Mouse (Mus musculus) forebrain, embryonic 10.5 days (tissue): ENCODE data around the gene Pecr. TPM values are rescaled to one million over a fixed set of nuclear protein-coding genes. Genes with fewer than 3 reads are reported as not detected.

ENCODE experiments used
- DNase-seq: peaks from one replicate; pipeline ENCODE4 v3.0.0-alpha.2; 2017; ENCODE audit warnings: low spot score; ENCODE audit errors: extremely low spot score
- H3K27ac ChIP-seq: fragments of 300-500 bp; sonication (generic); 2 replicates; pipeline ENCODE4 v1.5.1; 2016; ENCODE audit warnings: mild to moderate bottlenecking
- H3K27me3 ChIP-seq: fragments of 300-500 bp; sonication (generic); 2 replicates; pipeline ENCODE4 v1.6.1; 2016; ENCODE audit warnings: mild to moderate bottlenecking; ENCODE audit not compliant: poor library complexity, severe bottlenecking
- H3K36me3 ChIP-seq: fragments of 300-500 bp; sonication (generic); replicated peaks from 2 replicates; pipeline ENCODE4 v1.6.1; 2016; ENCODE audit warnings: mild to moderate bottlenecking, moderate library complexity
- H3K4me1 ChIP-seq: fragments of 300-500 bp; sonication (generic); 2 replicates; pipeline ENCODE4 v1.6.1; 2016
- H3K4me3 ChIP-seq: fragments of 300-500 bp; sonication (generic); 2 replicates; pipeline ENCODE4 v1.5.1; 2016; ENCODE audit warnings: mild to moderate bottlenecking, moderate library complexity
- H3K9me3 ChIP-seq: fragments of 300-500 bp; sonication (generic); 2 replicates; pipeline ENCODE4 v1.6.1; 2016; ENCODE audit warnings: mild to moderate bottlenecking, moderate library complexity
- WGBS: fragments of 180-500 bp; shearing (Covaris S2); methylation state at CpG from one replicate; pipeline ENCODE4 v1.1.7; 2016; 5-methylcytosine and 5-hydroxymethylcytosine counted together
- polyA plus RNA-seq: library from polyadenylated mRNA; unstranded; fragments of >200 nt; fragmentation: Nextera tagmentation; extraction: Ambion mirVana; gene quantifications from 2 replicates; pipeline ENCODE4 v1.2.1, GENCODE M21; 2016

Pecr gene
- polyA plus RNA-seq: 22.5 and 23.5 TPM in 2 replicates

DNA sequence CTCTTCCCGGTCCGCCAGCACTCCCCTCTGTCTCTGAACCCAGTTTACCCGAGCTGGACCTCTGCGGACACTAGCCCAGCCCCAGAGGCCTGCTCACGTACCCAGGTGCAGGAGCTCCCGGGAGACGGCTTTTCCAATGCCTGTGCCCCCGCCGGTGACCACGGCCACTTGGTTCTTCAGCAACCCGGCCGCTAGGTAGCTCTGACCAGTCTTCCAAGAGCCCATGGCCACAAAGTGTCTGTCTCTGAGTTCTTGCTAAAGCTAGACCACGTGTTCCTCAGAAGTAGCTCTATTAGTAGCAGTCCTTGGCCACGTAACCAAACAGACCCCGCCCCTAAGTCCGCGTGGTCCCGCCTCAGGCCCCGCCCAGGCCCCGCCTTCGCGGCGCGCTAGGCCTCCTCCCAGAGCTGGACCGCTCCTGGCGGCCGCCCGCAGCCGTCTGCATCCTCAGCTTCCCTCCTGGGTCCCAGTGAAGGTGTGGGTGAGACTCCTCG is at the start of gene Pecr, which contains the start of gene Tmem169:
Pecr (minus strand) TSS at position 323 of the 494 bp plus-strand sequence.
Tmem169 (plus strand) TSS at position 378 of the 494 bp plus-strand sequence.
- Histone ChIP-seq H3K4me3 (peak within 1 kb of the TSS; percentile 68), H3K9me3 (no peaks in the 10 kb centered on the region), H3K27ac (peak within 1 kb of the TSS; percentile 88), H3K27me3 (peaks cover 16% of the 10 kb centered on the region), H3K36me3 (no peaks in the 10 kb centered on the region), H3K4me1 (peaks cover 26% of the 10 kb centered on the region)
- DNase-seq: peak; percentile 93
- under 1% methylated on average over 30 of the region's 30 CpGs for WGBS

DNA sequence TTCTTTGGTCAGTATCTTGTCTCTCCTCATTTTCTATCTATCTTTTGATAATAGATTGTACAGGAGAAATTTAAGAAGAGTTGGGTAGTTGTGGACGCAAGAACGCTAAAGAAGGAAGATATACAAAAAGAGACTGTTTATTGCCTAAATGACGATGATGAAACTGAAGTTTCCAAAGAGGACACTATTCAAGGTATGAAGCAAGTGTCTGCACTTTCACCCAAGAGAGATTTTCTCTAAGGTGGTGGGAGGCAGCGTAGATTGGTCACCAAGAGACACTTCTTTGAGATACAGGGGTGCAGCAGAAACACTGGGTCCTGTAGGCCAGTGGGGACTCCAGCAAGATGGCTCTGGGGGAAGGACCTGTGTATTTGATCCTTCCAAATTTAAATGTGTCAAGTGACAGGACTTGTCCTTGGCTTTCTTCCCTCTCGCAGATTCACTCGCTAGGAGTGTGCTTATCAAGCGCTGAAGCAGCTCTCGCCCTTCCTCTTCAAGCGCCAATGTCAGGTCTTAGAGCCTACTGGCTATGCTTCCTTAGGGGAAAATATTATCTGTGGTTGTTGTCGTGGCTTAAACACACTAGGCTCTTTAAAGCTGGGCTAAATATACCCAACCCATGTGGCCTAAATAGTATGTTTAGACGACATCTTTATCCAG is 42.2 kb upstream of the Pecr start:
- WGBS: 94% methylated on average over 11 of the region's 11 CpGs
- Histone ChIP-seq H3K27ac (no peak overlapping the region), H3K36me3 (peaks cover 87% of the 10 kb centered on the region)

DNA sequence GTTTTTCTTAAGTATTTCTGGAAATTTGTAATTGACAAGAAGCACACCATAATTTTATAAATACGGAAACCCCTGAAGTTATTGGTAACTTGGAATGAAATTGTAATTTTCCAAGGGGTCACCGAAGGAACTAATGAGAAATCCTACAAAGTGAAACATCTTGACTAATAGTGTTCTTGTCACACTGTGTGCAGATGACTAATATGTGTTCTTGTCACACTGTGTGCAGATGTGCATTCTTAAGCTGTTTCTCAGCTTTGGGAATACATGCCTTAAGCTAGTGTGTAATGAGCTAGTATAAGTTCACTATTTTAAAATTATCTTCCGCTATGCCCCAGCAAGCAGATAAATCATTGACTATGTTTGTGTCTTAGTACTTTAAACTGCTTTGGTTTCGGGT is 39.1 kb upstream of the Pecr start:
- Histone ChIP-seq H3K4me3 (no peak overlapping the region), H3K27me3 (no peaks in the 10 kb centered on the region), H3K36me3 (peaks cover 88% of the 10 kb centered on the region), H3K27ac (no peak overlapping the region), H3K9me3 (no peaks in the 10 kb centered on the region), H3K4me1 (no peaks in the 10 kb centered on the region)
- 95% methylated on average over 4 of the region's 4 CpGs for WGBS
- no peak for DNase-seq

More for the DNA sequence above, 42.2 kb upstream of the Pecr start:
- Histone ChIP-seq H3K9me3 (no peaks in the 10 kb centered on the region), H3K27me3 (no peaks in the 10 kb centered on the region), H3K4me1 (no peaks in the 10 kb centered on the region), H3K4me3 (no peak overlapping the region)
- DNase-seq: no peak

- Histone ChIP-seq H3K27me3 (no peaks in the 10 kb centered on the region), H3K4me3 (no peak overlapping the region), H3K9me3 (no peaks in the 10 kb centered on the region), H3K27ac (no peak overlapping the region), H3K4me1 (no peaks in the 10 kb centered on the region), H3K36me3 (peaks cover 89% of the 10 kb centered on the region)
- no peak for DNase-seq
- WGBS: 91% methylated on average over 5 of the region's 5 CpGs
Observed at GRCm38 (mm10) chr1:72320759-72321158, 36.6 kb upstream of the Pecr start.

- no peak for DNase-seq
- peaks cover 85% of the 10 kb centered on the region for H3K36me3 ChIP-seq
Observed at GRCm38 (mm10) chr1:72316901-72317300, 32.8 kb upstream of the Pecr start.

DNA sequence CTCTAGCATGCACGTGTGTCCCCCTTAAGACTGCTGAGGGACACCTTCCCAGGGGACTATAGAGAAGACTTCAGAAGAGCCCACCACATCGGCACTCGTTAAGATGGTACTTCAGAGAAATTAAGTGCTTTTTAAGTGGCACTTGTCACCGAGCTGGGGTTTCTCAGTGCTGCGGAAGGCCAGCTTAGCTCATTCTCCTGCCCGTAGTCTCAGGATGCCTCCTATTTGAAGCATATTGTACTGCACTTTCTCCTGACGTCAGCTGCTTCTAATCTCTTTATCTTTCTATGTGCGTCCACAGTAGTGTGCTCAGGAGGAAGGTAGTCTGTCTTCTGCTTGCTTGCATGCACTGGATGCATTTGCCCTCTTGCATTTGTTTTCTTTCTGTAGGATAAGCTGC is 32.3 kb upstream of the Pecr start:
- Histone ChIP-seq H3K4me1 (no peaks in the 10 kb centered on the region), H3K27ac (no peak overlapping the region), H3K36me3 (peaks cover 85% of the 10 kb centered on the region), H3K4me3 (no peak overlapping the region), H3K9me3 (no peaks in the 10 kb centered on the region), H3K27me3 (no peaks in the 10 kb centered on the region)
- DNase-seq: no peak
- 84% methylated on average over 8 of the region's 8 CpGs for WGBS

More at GRCm38 (mm10) chr1:72316901-72317300, 32.8 kb upstream of the Pecr start:
- Histone ChIP-seq H3K9me3 (no peaks in the 10 kb centered on the region), H3K4me3 (no peak overlapping the region), H3K4me1 (no peaks in the 10 kb centered on the region), H3K27ac (no peak overlapping the region), H3K27me3 (no peaks in the 10 kb centered on the region)
- 89% methylated on average over 7 of the region's 7 CpGs for WGBS

DNA sequence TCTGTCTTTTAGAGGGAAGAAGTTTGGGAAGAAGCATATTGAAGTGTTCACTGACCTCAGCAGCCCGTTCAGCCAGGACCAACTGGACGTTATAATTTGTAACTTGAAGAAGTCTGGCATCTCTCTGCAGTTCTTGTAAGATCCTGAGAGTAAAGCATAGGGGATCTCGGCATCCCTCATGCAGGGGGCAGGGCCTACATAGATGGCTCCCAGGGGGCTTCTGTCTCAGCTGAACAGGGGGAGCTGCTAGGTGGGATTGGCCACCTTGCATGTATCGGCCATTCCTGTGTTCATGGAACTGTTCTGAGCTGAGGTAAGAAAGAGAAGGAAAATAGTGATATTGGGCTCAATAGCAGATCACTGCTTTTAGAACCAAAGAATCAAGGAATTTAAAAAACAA is 31.3 kb upstream of the Pecr start:
- H3K4me3 ChIP-seq: no peak overlapping the region
- WGBS: 92% methylated on average over 4 of the region's 4 CpGs
- no peaks in the 10 kb centered on the region for H3K27me3 ChIP-seq
- DNase-seq: no peak
- peaks cover 1% of the 10 kb centered on the region for H3K4me1 ChIP-seq
- H3K9me3 ChIP-seq: no peaks in the 10 kb centered on the region
- H3K27ac ChIP-seq: no peak overlapping the region
- peaks cover 85% of the 10 kb centered on the region for H3K36me3 ChIP-seq

- no peaks in the 10 kb centered on the region for H3K27me3 ChIP-seq
- H3K9me3 ChIP-seq: no peaks in the 10 kb centered on the region
- DNase-seq: no peak
- WGBS: 78% methylated on average over 5 of the region's 5 CpGs
- H3K36me3 ChIP-seq: peaks cover 68% of the 10 kb centered on the region
- no peak overlapping the region for H3K27ac ChIP-seq
- no peak overlapping the region for H3K4me3 ChIP-seq
- H3K4me1 ChIP-seq: peaks cover 20% of the 10 kb centered on the region
Observed at GRCm38 (mm10) chr1:72313399-72314039, 29.4 kb upstream of the Pecr start.

- peaks cover 61% of the 10 kb centered on the region for H3K36me3 ChIP-seq
- no peak overlapping the region for H3K4me3 ChIP-seq
- H3K27ac ChIP-seq: no peak overlapping the region
- no peaks in the 10 kb centered on the region for H3K27me3 ChIP-seq
- H3K9me3 ChIP-seq: no peaks in the 10 kb centered on the region
- no peak for DNase-seq
- WGBS: 86% methylated on average over 9 of the region's 9 CpGs
- H3K4me1 ChIP-seq: peaks cover 27% of the 10 kb centered on the region
Observed at GRCm38 (mm10) chr1:72312701-72313398, 28.7 kb upstream of the Pecr start.

DNA sequence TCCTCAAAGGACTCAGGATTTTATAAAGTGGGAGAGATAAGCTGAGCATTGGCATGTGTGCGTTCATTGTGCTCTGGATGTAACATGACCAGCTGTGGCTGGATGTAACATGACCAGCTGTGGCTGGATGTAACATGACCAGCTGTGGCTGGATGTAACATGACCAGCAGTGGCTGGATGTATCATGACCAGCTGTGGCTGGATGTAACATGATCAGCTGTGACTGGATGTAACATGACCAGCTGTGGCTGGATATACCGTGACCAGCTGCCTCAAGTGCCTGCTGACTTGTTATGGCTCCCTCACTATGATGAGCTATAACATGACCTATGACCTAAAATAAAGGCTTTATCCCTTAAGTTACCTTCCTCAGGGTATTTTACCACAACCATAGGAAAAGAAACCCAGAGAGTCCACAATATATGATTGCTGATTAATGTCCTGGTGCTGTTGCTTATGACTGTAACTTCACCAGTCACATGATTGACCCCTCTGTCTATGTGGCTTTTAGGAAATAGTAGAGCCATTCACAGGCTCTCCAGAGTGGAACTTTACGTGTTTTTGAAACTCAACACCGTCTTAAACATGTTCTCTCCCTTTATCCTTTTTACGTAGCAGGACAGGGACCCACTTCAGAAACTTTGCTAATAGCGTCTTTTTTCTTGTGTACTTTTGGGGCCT is 25.8 kb upstream of the Pecr start:
- no peak overlapping the region for H3K4me3 ChIP-seq
- 0 out of 2 replicates have a peak overlapping the region, but pooled peaks have one; percentile 11 for H3K27ac ChIP-seq
- no peak for DNase-seq

DNA sequence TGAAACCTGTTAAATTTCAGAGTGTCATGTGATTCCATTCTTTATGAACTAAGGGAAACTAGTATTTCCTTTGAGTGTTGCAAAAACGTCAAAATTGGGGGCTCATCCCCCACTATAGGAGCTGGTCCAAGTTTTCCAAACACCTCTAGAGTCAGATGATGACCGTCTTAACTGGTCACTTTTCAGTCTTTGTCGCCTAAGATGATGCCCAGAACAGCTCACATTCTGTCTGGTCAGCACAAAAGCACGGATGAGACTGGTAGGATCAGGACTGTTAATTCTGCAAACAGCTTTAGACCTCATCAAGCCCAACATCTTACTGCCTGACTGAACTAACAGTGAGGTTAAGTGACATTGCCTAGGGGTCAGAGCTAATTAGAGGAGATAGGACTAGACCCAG is 24.8 kb upstream of the Pecr start:
- peaks cover 31% of the 10 kb centered on the region for H3K36me3 ChIP-seq
- no peak overlapping the region for H3K27ac ChIP-seq
- no peak overlapping the region for H3K4me3 ChIP-seq
- no peak for DNase-seq
- H3K4me1 ChIP-seq: peaks cover 34% of the 10 kb centered on the region
- no peaks in the 10 kb centered on the region for H3K27me3 ChIP-seq
- 76% methylated on average over 4 of the region's 4 CpGs for WGBS
- H3K9me3 ChIP-seq: no peaks in the 10 kb centered on the region

More for the DNA sequence above, 25.8 kb upstream of the Pecr start:
- Histone ChIP-seq H3K4me1 (peaks cover 34% of the 10 kb centered on the region), H3K36me3 (peaks cover 33% of the 10 kb centered on the region), H3K27me3 (no peaks in the 10 kb centered on the region), H3K9me3 (no peaks in the 10 kb centered on the region)
- 71% methylated on average over 6 of the region's 6 CpGs for WGBS

- Histone ChIP-seq H3K27ac (peak within 1 kb of the TSS; percentile 94), H3K27me3 (no peaks in the 10 kb centered on the region), H3K36me3 (peaks cover 21% of the 10 kb centered on the region), H3K9me3 (no peaks in the 10 kb centered on the region), H3K4me1 (peaks cover 34% of the 10 kb centered on the region), H3K4me3 (peak within 1 kb of the TSS; percentile 70)
- WGBS: under 1% methylated on average over 21 of the region's 21 CpGs
- peak; percentile 91 for DNase-seq
Observed at GRCm38 (mm10) chr1:72307317-72307798, 23.2 kb upstream of the Pecr start, which contains the start of gene Xrcc5. Gene Xrcc5, plus strand, starts transcription at chr1:72307421.
